Mouse (Mus musculus) myocyte (in vitro differentiated cells): ENCODE results near the gene Lpar1. TPM values are rescaled to one million over a fixed set of nuclear protein-coding genes. Genes with fewer than 3 reads are reported as not detected.

Experiments
- H3K27me3 ChIP-seq: one replicate; pipeline ENCODE4 v1.6.1; 2011; ENCODE audit not compliant: control insufficient read depth, insufficient read depth, insufficient read length
- H3K36me3 ChIP-seq: one replicate; pipeline ENCODE4 v1.6.1; 2011; ENCODE audit not compliant: control insufficient read depth, insufficient read depth
- H3K4me2 ChIP-seq: one replicate; pipeline ENCODE4 v1.6.1; 2011; ENCODE audit warnings: low read depth, control low read depth
- H3K4me3 ChIP-seq: one replicate; pipeline ENCODE4 v1.5.1; 2011; ENCODE audit warnings: mild to moderate bottlenecking, control low read depth, moderate library complexity
- H3K79me2 ChIP-seq: one replicate; pipeline ENCODE4 v1.6.1; 2011; ENCODE audit not compliant: control insufficient read depth, insufficient read depth
- H3ac ChIP-seq: one replicate; pipeline ENCODE4 v1.6.1; 2011; ENCODE audit not compliant: control insufficient read depth, insufficient read length
- CEBPB ChIP-seq: IDR thresholded peaks from 2 replicates; pipeline ENCODE4 v1.6.1; 2011; ENCODE audit warnings: mild to moderate bottlenecking, moderate library complexity; ENCODE audit not compliant: poor library complexity, insufficient read depth, severe bottlenecking
- E2F4 ChIP-seq: IDR thresholded peaks from one replicate; pipeline ENCODE4 v1.6.1; 2011; ENCODE audit warnings: mild to moderate bottlenecking, control low read depth, moderate library complexity; ENCODE audit not compliant: insufficient read depth
- MAX ChIP-seq: IDR thresholded peaks from one replicate; pipeline ENCODE4 v1.6.1; 2011; ENCODE audit warnings: low read depth, mild to moderate bottlenecking, control low read depth
- MYOD1 ChIP-seq, 3 experiments: IDR thresholded peaks; one replicate each; pipeline ENCODE4 v1.6.1; 2011; ENCODE audit warnings: control low read depth in 2 of 3, low read depth in 2 of 3, mild to moderate bottlenecking in 2 of 3, moderate library complexity in 1 of 3; ENCODE audit not compliant: insufficient read length in 2 of 3, control insufficient read depth in 1 of 3
- MYOG ChIP-seq, 3 experiments: IDR thresholded peaks; one replicate each; pipeline ENCODE4 v1.6.1; 2011; ENCODE audit warnings: control low read depth in 2 of 3, low read depth in 2 of 3, mild to moderate bottlenecking in 2 of 3; ENCODE audit not compliant: insufficient read length in 2 of 3, control insufficient read depth in 1 of 3, insufficient read depth in 1 of 3
- POLR2A ChIP-seq: IDR thresholded peaks from one replicate; pipeline ENCODE4 v1.6.1; 2011; ENCODE audit warnings: low read depth, mild to moderate bottlenecking, control low read depth, moderate library complexity; ENCODE audit not compliant: insufficient read length
- POLR2AphosphoS2 ChIP-seq: IDR thresholded peaks from one replicate; pipeline ENCODE4 v1.6.1; 2011; ENCODE audit warnings: low read depth, control low read depth; ENCODE audit not compliant: insufficient read length
- REST ChIP-seq: IDR thresholded peaks from one replicate; pipeline ENCODE4 v1.6.1; 2011; ENCODE audit warnings: mild to moderate bottlenecking, control low read depth, moderate library complexity; ENCODE audit not compliant: insufficient read depth, insufficient read length
- SRF ChIP-seq: IDR thresholded peaks from one replicate; pipeline ENCODE4 v1.6.1; 2011; ENCODE audit warnings: low read depth; ENCODE audit not compliant: control insufficient read depth, insufficient read length
- TCF12 ChIP-seq: IDR thresholded peaks from one replicate; pipeline ENCODE4 v1.6.1; 2011; ENCODE audit warnings: mild to moderate bottlenecking, control low read depth; ENCODE audit not compliant: poor library complexity, insufficient read depth, severe bottlenecking
- TCF3 ChIP-seq: IDR thresholded peaks from one replicate; pipeline ENCODE4 v1.6.1; 2011; ENCODE audit warnings: low read depth, control low read depth; ENCODE audit not compliant: insufficient read length
- USF1 ChIP-seq: IDR thresholded peaks from one replicate; pipeline ENCODE4 v1.6.1; 2011; ENCODE audit warnings: low read depth, mild to moderate bottlenecking, control low read depth, moderate library complexity
- polyA plus RNA-seq: library from polyadenylated mRNA; unstranded; fragments of >200 nt; fragmentation: generic; extraction: Trizol; gene quantifications from one replicate; pipeline ENCODE4 v1.2.1, GENCODE M21; 2012; ENCODE audit warnings: missing spikeins

Lpar1 gene
- polyA plus RNA-seq, 1 experiment = 14.1 TPM

GRCm38 (mm10) chr4:58552731-58553630 lies 717 bp downstream of the Lpar1 start:
- Histone ChIP-seq H3K36me3 (no peaks in the 10 kb centered on the region), H3K79me2 (peaks cover 24% of the 10 kb centered on the region), H3K4me2 (peak overlapping the region; percentile 87), H3ac (peak overlapping the region; percentile 59), H3K4me3 (peak overlapping the region; percentile 67), H3K27me3 (no peaks in the 10 kb centered on the region)
- TF ChIP-seq MYOD1 (IDR thresholded peaks at IDR 0.05; ENCODE audit: control insufficient read depth in 1 of 3, insufficient read length in 2 of 3, low read depth in 2 of 3) = peak in 1 of 3 experiments; percentile 45
- TF ChIP-seq POLR2A = peak; percentile 55
- TF ChIP-seq POLR2AphosphoS2 = peak; percentile 59
- TF ChIP-seq SRF = no peak

- H3K4me2 ChIP-seq = peak overlapping the region; percentile 87
- no peaks in the 10 kb centered on the region for H3K27me3 ChIP-seq
- H3K79me2 ChIP-seq = peaks cover 24% of the 10 kb centered on the region
- TF ChIP-seq TCF3 (no peak), POLR2A (no peak), MYOD1 (IDR thresholded peaks at IDR 0.05; ENCODE audit: control insufficient read depth in 1 of 3, insufficient read length in 2 of 3, low read depth in 2 of 3) (no peak), SRF (no peak), E2F4 (no peak), POLR2AphosphoS2 (no peak), USF1 (no peak), REST (no peak), MYOG (IDR thresholded peaks at IDR 0.05; ENCODE audit: control insufficient read depth in 1 of 3, insufficient read depth in 1 of 3, insufficient read length in 2 of 3, low read depth in 2 of 3) (no peak), TCF12 (no peak), MAX (no peak), CEBPB (no peak)
- peak overlapping the region; percentile 67 for H3K4me3 ChIP-seq
- peak overlapping the region; percentile 59 for H3ac ChIP-seq
- peaks cover 5% of the 10 kb centered on the region for H3K36me3 ChIP-seq
Observed at GRCm38 (mm10) chr4:58552229-58552628, 1.5 kb downstream of the Lpar1 start.

- no peaks in the 10 kb centered on the region for H3K27me3 ChIP-seq
- H3K79me2 ChIP-seq = peaks cover 24% of the 10 kb centered on the region
- H3K4me2 ChIP-seq = peak overlapping the region; percentile 87
- TF ChIP-seq POLR2AphosphoS2 = no peak
- TF ChIP-seq CEBPB = no peak
- no peak for TF ChIP-seq MYOD1 (IDR thresholded peaks at IDR 0.05; ENCODE audit: control insufficient read depth in 1 of 3, insufficient read length in 2 of 3, low read depth in 2 of 3)
- TF ChIP-seq E2F4 = no peak
- TF ChIP-seq MAX = no peak
- TF ChIP-seq SRF = no peak
- TF ChIP-seq POLR2A = no peak
- TF ChIP-seq TCF3 = no peak
- TF ChIP-seq MYOG (IDR thresholded peaks at IDR 0.05; ENCODE audit: control insufficient read depth in 1 of 3, insufficient read depth in 1 of 3, insufficient read length in 2 of 3, low read depth in 2 of 3) = no peak
- TF ChIP-seq USF1 = no peak
- TF ChIP-seq TCF12 = no peak
- no peak for TF ChIP-seq REST
- H3K36me3 ChIP-seq = peaks cover 6% of the 10 kb centered on the region
- H3K4me3 ChIP-seq = peak overlapping the region; percentile 67
- no peak overlapping the region for H3ac ChIP-seq
Observed at GRCm38 (mm10) chr4:58551820-58552219, 1.9 kb downstream of the Lpar1 start.

GRCm38 (mm10) chr4:58547725-58548124 lies 6.0 kb downstream of the Lpar1 start:
- TF ChIP-seq TCF3 = no peak
- no peak for TF ChIP-seq SRF
- no peak for TF ChIP-seq POLR2AphosphoS2
- TF ChIP-seq E2F4 = no peak
- TF ChIP-seq TCF12 = no peak
- no peak for TF ChIP-seq CEBPB
- TF ChIP-seq POLR2A = no peak
- no peak for TF ChIP-seq REST
- no peak for TF ChIP-seq MYOD1 (IDR thresholded peaks at IDR 0.05; ENCODE audit: control insufficient read depth in 1 of 3, insufficient read length in 2 of 3, low read depth in 2 of 3)
- TF ChIP-seq MYOG (IDR thresholded peaks at IDR 0.05; ENCODE audit: control insufficient read depth in 1 of 3, insufficient read depth in 1 of 3, insufficient read length in 2 of 3, low read depth in 2 of 3) = no peak
- TF ChIP-seq MAX = no peak
- TF ChIP-seq USF1 = no peak
- Histone ChIP-seq H3K4me2 (no peak overlapping the region), H3ac (no peak overlapping the region), H3K36me3 (peaks cover 18% of the 10 kb centered on the region), H3K4me3 (no peak overlapping the region), H3K27me3 (no peaks in the 10 kb centered on the region), H3K79me2 (peaks cover 29% of the 10 kb centered on the region)

- H3K36me3 ChIP-seq = peaks cover 23% of the 10 kb centered on the region
- H3ac ChIP-seq = no peak overlapping the region
- H3K27me3 ChIP-seq = no peaks in the 10 kb centered on the region
- TF ChIP-seq CEBPB (no peak), SRF (no peak)
- H3K4me3 ChIP-seq = no peak overlapping the region
- peaks cover 29% of the 10 kb centered on the region for H3K79me2 ChIP-seq
- peak overlapping the region; percentile 16 for H3K4me2 ChIP-seq
Observed at GRCm38 (mm10) chr4:58547273-58547565, 6.5 kb downstream of the Lpar1 start.
